Mouse (Mus musculus) forebrain, embryonic 12.5 days (tissue): ENCODE results near the gene Bckdha. TPM values are rescaled to one million over a fixed set of nuclear protein-coding genes. Genes with fewer than 3 reads are reported as not detected.

ENCODE experiments used
- ATAC-seq: fragments of 200-750 bp; cut with Nextera tagmentation; 2 replicates; pipeline ENCODE4 v1.8.0; 2017; ENCODE audit warnings: moderate TSS enrichment; ENCODE audit not compliant: low FRiP score
- H3K27ac ChIP-seq: fragments of 300-500 bp; sonication (generic); 2 replicates; pipeline ENCODE4 v1.5.1; 2016; ENCODE audit warnings: mild to moderate bottlenecking
- H3K27me3 ChIP-seq: fragments of 300-500 bp; sonication (generic); 2 replicates; pipeline ENCODE4 v1.6.1; 2016; ENCODE audit warnings: mild to moderate bottlenecking
- H3K36me3 ChIP-seq: fragments of 300-500 bp; sonication (generic); replicated peaks from 2 replicates; pipeline ENCODE4 v1.6.1; 2016; ENCODE audit warnings: mild to moderate bottlenecking
- H3K4me1 ChIP-seq: fragments of 300-500 bp; sonication (generic); 2 replicates; pipeline ENCODE4 v1.6.1; 2016
- H3K4me2 ChIP-seq: fragments of 300-500 bp; sonication (generic); 2 replicates; pipeline ENCODE4 v1.6.1; 2016; ENCODE audit warnings: mild to moderate bottlenecking, moderate library complexity
- H3K4me3 ChIP-seq: fragments of 300-500 bp; sonication (generic); replicated peaks from 2 replicates; pipeline ENCODE4 v1.5.1; 2016; ENCODE audit warnings: mild to moderate bottlenecking
- H3K9ac ChIP-seq: fragments of 300-500 bp; sonication (generic); 2 replicates; pipeline ENCODE4 v1.6.1; 2016; ENCODE audit warnings: mild to moderate bottlenecking
- H3K9me3 ChIP-seq: fragments of 300-500 bp; sonication (generic); 2 replicates; pipeline ENCODE4 v1.6.1; 2016
- WGBS: fragments of 180-500 bp; shearing (Covaris S2); methylation state at CpG from one replicate; pipeline ENCODE4 v1.1.7; 2016; 5-methylcytosine and 5-hydroxymethylcytosine counted together
- polyA plus RNA-seq: library from polyadenylated mRNA; unstranded; fragments of >200 nt; fragmentation: Nextera tagmentation; extraction: Ambion mirVana; gene quantifications from 2 replicates; pipeline ENCODE4 v1.2.1, GENCODE M21; 2016

Bckdha gene
- polyA plus RNA-seq, 1 experiment from 2014 or later = 36.1 TPM

GRCm38 (mm10) chr7:25689603-25690021 lies 30.8 kb upstream of the Bckdha start:
- peaks cover 39% of the 10 kb centered on the region for H3K4me1 ChIP-seq
- H3K4me2 ChIP-seq = peak overlapping the region; percentile 71
- H3K9me3 ChIP-seq = no peaks in the 10 kb centered on the region
- H3K27ac ChIP-seq = no peak overlapping the region
- ATAC-seq = no peak
- H3K27me3 ChIP-seq = peaks cover 73% of the 10 kb centered on the region
- peak overlapping the region; percentile 51 for H3K4me3 ChIP-seq
- H3K9ac ChIP-seq = no peak overlapping the region
- 15% methylated on average over 12 of the region's 12 CpGs for WGBS
- no peaks in the 10 kb centered on the region for H3K36me3 ChIP-seq

- Histone ChIP-seq H3K27me3 (peaks cover 73% of the 10 kb centered on the region), H3K9ac (peak overlapping the region; percentile 33), H3K27ac (peak overlapping the region; percentile 25; the same call in 1 of the 2 replicates), H3K4me1 (peaks cover 37% of the 10 kb centered on the region), H3K4me2 (peak overlapping the region; percentile 71), H3K9me3 (no peaks in the 10 kb centered on the region), H3K36me3 (no peaks in the 10 kb centered on the region), H3K4me3 (peak overlapping the region; percentile 51)
- 3% methylated on average over 52 of the region's 52 CpGs for WGBS
- ATAC-seq = 0 out of 2 replicates have a peak, but pooled peaks have one; percentile 31
These were observed 30.2 kb upstream of the Bckdha start for GRCm38 (mm10) chr7:25688810-25689586.

GRCm38 (mm10) chr7:25687811-25688401 lies 29.1 kb upstream of the Bckdha start:
- no peak overlapping the region for H3K27ac ChIP-seq
- peak overlapping the region; percentile 33; the same call in 1 of the 2 replicates for H3K9ac ChIP-seq
- peak overlapping the region; percentile 71 for H3K4me2 ChIP-seq
- H3K9me3 ChIP-seq = no peaks in the 10 kb centered on the region
- H3K4me1 ChIP-seq = peaks cover 34% of the 10 kb centered on the region
- H3K36me3 ChIP-seq = peaks cover 5% of the 10 kb centered on the region; the same call in 1 of the 2 replicates
- ATAC-seq = no peak
- H3K27me3 ChIP-seq = peaks cover 73% of the 10 kb centered on the region
- under 1% methylated on average over 47 of the region's 47 CpGs for WGBS
- H3K4me3 ChIP-seq = peak overlapping the region; percentile 51

GRCm38 (mm10) chr7:25686680-25687531 lies 28.1 kb upstream of the Bckdha start, which contains the start of gene Tgfb1:
Gene Tgfb1, plus strand, starts transcription at chr7:25687002.
- H3K27me3 ChIP-seq = peaks cover 67% of the 10 kb centered on the region
- ATAC-seq = peak; percentile 44; the same call in 1 of the 2 replicates
- 1% methylated on average over 57 of the region's 69 CpGs for WGBS
- H3K27ac ChIP-seq = no peak within 1 kb of the TSS
- peaks cover 36% of the 10 kb centered on the region for H3K4me1 ChIP-seq
- no peaks in the 10 kb centered on the region for H3K9me3 ChIP-seq
- peaks cover 8% of the 10 kb centered on the region; the same call in 1 of the 2 replicates for H3K36me3 ChIP-seq
- H3K4me3 ChIP-seq = peak within 1 kb of the TSS; percentile 51
- peak within 1 kb of the TSS; percentile 71 for H3K4me2 ChIP-seq
- peak within 1 kb of the TSS; percentile 60 for H3K9ac ChIP-seq

DNA sequence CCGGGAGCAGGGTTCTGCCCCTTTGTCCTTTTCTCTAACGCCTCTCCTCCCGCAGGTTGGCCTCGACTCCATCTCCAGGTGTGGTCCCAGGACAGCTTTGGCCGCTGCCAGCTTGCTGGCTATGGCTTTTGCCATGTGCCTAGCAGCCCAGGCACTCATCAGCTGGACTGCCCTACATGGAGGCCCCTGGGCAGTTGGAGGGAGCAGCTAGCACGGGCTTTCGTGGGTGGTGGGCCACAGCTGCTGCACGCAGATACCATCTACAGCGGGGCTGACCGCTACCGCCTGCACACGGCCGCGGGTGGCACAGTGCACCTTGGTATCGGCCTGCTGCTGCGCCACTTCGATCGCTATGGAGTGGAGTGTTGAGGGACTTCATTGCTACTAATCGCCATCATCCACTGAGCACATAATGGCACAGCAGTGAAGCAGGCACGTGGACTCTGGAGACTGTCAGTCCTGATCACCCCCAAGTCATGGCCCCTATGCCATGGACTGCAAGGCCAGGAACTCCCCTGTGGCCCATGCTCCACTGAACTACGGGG lies 27.2 kb upstream of the Bckdha start:
- H3K27ac ChIP-seq = no peak overlapping the region
- 69% methylated on average over 21 of the region's 21 CpGs for WGBS
- peaks cover 8% of the 10 kb centered on the region; the same call in 1 of the 2 replicates for H3K36me3 ChIP-seq
- H3K9ac ChIP-seq = no peak overlapping the region
- no peak for ATAC-seq
- peaks cover 59% of the 10 kb centered on the region for H3K27me3 ChIP-seq
- H3K4me3 ChIP-seq = no peak overlapping the region; the same call in 1 of the 2 replicates
- H3K4me2 ChIP-seq = no peak overlapping the region
- peaks cover 45% of the 10 kb centered on the region for H3K4me1 ChIP-seq
- H3K9me3 ChIP-seq = no peaks in the 10 kb centered on the region

- Histone ChIP-seq H3K9me3 (no peaks in the 10 kb centered on the region), H3K4me1 (peaks cover 50% of the 10 kb centered on the region), H3K36me3 (peaks cover 8% of the 10 kb centered on the region; the same call in 1 of the 2 replicates), H3K27ac (no peak overlapping the region), H3K27me3 (peaks cover 46% of the 10 kb centered on the region), H3K4me3 (no peak overlapping the region), H3K9ac (no peak overlapping the region), H3K4me2 (no peak overlapping the region)
- WGBS = 89% methylated on average over 6 of the region's 6 CpGs
- no peak for ATAC-seq
These were observed 25.9 kb upstream of the Bckdha start for GRCm38 (mm10) chr7:25684659-25685058.

DNA sequence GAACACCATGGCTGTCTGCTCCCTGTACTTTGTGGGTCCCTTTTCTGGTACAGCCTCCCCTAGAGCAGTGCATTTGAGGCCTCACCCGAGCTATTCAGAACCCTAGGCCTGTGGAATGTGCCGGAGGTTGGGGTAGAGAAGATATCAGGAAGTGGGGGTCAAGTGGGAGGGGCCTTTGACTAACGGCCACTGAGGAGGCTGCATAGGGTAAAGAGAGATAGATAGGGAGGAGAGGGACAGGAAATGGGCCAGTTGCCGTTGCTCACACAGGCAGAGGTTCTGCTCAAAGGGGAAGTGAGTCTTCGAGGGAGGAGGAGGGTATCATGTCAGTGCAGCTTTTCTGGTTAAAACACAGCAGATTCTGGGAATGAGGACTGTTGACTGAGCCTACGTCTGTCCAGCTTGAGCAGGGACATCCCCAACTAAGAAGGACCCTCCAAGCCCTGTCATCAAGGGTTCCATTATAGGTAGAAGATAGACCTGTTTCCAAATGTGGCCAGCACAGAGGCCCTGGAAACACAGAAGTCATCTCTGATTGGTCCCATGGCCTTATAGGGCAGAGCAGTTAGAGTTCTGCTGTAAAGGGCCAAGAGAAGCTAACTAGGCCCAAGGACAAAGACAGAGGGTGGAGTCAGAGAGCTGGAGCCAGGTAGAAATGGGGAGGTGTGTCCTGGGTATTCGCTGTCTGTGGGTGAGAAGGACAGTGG lies 24.8 kb upstream of the Bckdha start:
- 78% methylated on average over 7 of the region's 7 CpGs for WGBS
- H3K9ac ChIP-seq = no peak overlapping the region
- H3K27ac ChIP-seq = no peak overlapping the region
- H3K4me1 ChIP-seq = peaks cover 41% of the 10 kb centered on the region
- H3K4me3 ChIP-seq = no peak overlapping the region
- H3K9me3 ChIP-seq = no peaks in the 10 kb centered on the region
- H3K27me3 ChIP-seq = peaks cover 41% of the 10 kb centered on the region
- no peak overlapping the region for H3K4me2 ChIP-seq
- no peak for ATAC-seq
- H3K36me3 ChIP-seq = peaks cover 8% of the 10 kb centered on the region; the same call in 1 of the 2 replicates

DNA sequence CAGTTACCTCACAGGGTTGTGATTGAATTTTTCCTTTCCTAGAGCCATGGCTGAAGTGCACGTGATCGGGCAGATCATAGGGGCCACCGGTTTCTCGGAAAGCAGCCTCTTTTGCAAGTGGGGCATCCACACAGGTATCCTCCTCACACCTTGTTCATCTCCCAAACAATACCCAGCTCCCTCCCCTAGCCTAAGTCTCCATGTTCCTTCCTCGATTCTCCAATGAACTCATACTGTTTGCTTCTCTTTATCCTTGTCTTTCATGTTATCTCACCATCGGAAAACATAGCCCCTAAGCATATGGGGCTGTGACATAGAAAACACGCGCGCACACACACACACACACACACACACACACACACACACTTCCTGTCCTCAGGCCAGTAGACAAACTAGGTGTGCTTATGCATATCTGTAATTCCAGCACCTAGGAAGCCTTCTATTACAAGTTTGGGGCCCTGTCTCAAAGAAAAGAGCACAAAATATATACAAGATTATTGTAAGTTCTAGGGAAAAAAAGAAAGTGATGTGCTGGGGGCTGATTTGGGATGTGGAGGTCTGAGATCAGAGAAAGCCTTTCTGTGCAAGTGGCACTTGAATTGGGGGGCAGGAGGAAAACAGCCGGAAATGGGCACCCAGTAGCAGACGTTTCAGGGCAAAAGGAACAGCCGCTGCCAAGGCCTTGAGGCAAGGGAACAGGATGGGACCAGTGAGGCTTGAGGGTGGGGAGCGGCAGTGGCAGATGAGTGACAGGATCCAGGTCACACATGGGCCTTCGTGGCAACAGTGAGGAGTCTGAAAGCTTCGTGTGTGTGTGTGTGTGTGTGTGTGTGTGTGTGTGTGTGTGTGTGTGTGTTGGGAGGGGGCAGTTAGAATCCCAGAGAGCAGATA lies 22.8 kb upstream of the Bckdha start:
- no peaks in the 10 kb centered on the region for H3K9me3 ChIP-seq
- peaks cover 20% of the 10 kb centered on the region for H3K4me1 ChIP-seq
- 66% methylated on average over 15 of the region's 15 CpGs for WGBS
- H3K4me2 ChIP-seq = peak overlapping the region; percentile 62
- H3K9ac ChIP-seq = no peak overlapping the region
- H3K27me3 ChIP-seq = peaks cover 25% of the 10 kb centered on the region
- H3K27ac ChIP-seq = no peak overlapping the region
- ATAC-seq = peak; percentile 12; the same call in 1 of the 2 replicates
- peak overlapping the region; percentile 65 for H3K4me3 ChIP-seq
- peaks cover 8% of the 10 kb centered on the region; the same call in 1 of the 2 replicates for H3K36me3 ChIP-seq

- Histone ChIP-seq H3K9ac (peak within 1 kb of the TSS; percentile 69), H3K36me3 (peaks cover 8% of the 10 kb centered on the region; the same call in 1 of the 2 replicates), H3K27me3 (peaks cover 25% of the 10 kb centered on the region), H3K4me1 (peaks cover 15% of the 10 kb centered on the region), H3K27ac (peak within 1 kb of the TSS; percentile 96), H3K4me2 (peak within 1 kb of the TSS; percentile 62), H3K9me3 (no peaks in the 10 kb centered on the region), H3K4me3 (peak within 1 kb of the TSS; percentile 65)
- ATAC-seq = peak; percentile 96
- under 1% methylated on average over 46 of the region's 46 CpGs for WGBS
These were observed 21.9 kb upstream of the Bckdha start, which contains the start of gene B9d2 for GRCm38 (mm10) chr7:25680514-25681258. Gene B9d2, plus strand, starts transcription at chr7:25680780.

DNA sequence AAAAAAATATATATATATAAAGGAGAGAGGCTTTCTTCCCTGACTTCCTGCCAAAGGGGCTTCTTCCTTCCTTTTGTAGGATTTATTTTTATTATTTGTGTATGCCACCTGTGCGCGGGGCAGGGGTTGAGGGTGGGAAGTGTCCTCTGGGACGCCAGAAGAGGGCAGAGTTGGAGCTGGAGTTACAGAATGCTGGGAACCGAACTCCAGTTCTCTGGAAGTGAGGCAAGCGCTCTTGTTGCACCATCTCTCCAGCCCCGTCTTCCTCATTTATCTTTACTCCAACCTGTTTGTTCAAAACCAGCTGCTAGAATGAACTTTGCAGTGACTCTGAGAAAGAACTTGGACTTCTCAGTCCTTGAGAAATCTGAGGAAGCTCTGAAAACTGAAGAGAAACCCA lies 21.2 kb upstream of the Bckdha start:
- Histone ChIP-seq H3K4me1 (peaks cover 17% of the 10 kb centered on the region), H3K27me3 (peaks cover 26% of the 10 kb centered on the region), H3K27ac (no peak overlapping the region), H3K4me3 (peak overlapping the region; percentile 65), H3K4me2 (peak overlapping the region; percentile 62), H3K36me3 (peaks cover 8% of the 10 kb centered on the region; the same call in 1 of the 2 replicates), H3K9me3 (no peaks in the 10 kb centered on the region), H3K9ac (no peak overlapping the region)
- WGBS = 9% methylated on average over 6 of the region's 6 CpGs
- ATAC-seq = no peak
